9 mouse cellular contexts compared by ENCODE assay signal in genomic region chr16:32130190-32130826, GRCm38 (mm10). TPM values are rescaled to one million over a fixed set of nuclear protein-coding genes. Genes with fewer than 3 reads are reported as not detected.
DNase-seq lines count a peak whose midpoint lies in the region; ATAC-seq and TF ChIP-seq lines count a peak whose summit lies in the region.
"Had no signal": no experiment of that assay in that cellular context is flagged by ENCODE, and none has a peak within 500 bp of the region (broad histone marks: within the 10 kb centered on the region; RNA-seq: fewer than 3 reads in every experiment).

No protein-coding gene starts in this region.

- peak; percentile 90 for ATAC-seq in liver, embryonic 11.5 days (replicated peaks; ENCODE audit: low FRiP score)

- no peaks in the 10 kb centered on the region for H3K4me1 ChIP-seq in liver, embryonic 11.5 days (replicated peaks; ENCODE audit: control insufficient read depth, insufficient read depth, low read length)
- H3K4me1 ChIP-seq in small intestine, adult 2 months (ENCODE audit: control insufficient read depth, insufficient read depth, insufficient read length, low read length): peaks cover 2% of the 10 kb centered on the region; the same call in 1 of the 2 replicates
- H3K4me1 ChIP-seq: embryonic facial prominence, embryonic 12.5 days had no signal

- no peak for TF ChIP-seq POLR2A in small intestine, adult 2 months (IDR thresholded peaks at IDR 0.05; ENCODE audit: low read depth, low read length)

- intact Hi-C loops in heart, postnatal 14 days (cut with DNase I): no loop called here
- intact Hi-C loops in left cerebral cortex, postnatal 25 days (cut with DNase I): no loop called here

- WGBS in liver, embryonic 11.5 days: 31% methylated on average over 16 of the region's 16 CpGs
- whole genome bisulfite sequencing in small intestine, adult 2 months: 51% methylated on average over 16 of the region's 16 CpGs

- DNase-seq in CD4-positive helper T cell, adult 2 months (ENCODE audit: low read depth, low spot score): peak; percentile 89
- DNase-seq in T-cell, adult 2 months (ENCODE audit: low spot score): peak; percentile 87
- peak; percentile 29 to 33 for DNase-seq in heart, postnatal 14 days
- DNase-seq in liver, embryonic 11.5 days (ENCODE audit: low spot score): peak; percentile 63
- DNase-seq in layer of hippocampus, postnatal 25 days (ENCODE audit: extremely low spot score in 1 of 2, low spot score in 1 of 2): no peak
- no peak for DNase-seq in right cerebral cortex, postnatal 25 days
- DNase-seq in left cerebral cortex, postnatal 25 days (ENCODE audit: low spot score in 2 of 2): no peak

- no peaks in the 10 kb centered on the region for H3K9me3 ChIP-seq in liver, embryonic 11.5 days (ENCODE audit: control insufficient read depth, low read length)
- H3K9me3 ChIP-seq: embryonic facial prominence, embryonic 12.5 days had no signal

- H3K36me3 ChIP-seq in liver, embryonic 11.5 days (ENCODE audit: control insufficient read depth, insufficient read depth, low read length): no peaks in the 10 kb centered on the region
- H3K36me3 ChIP-seq in small intestine, adult 2 months (ENCODE audit: control insufficient read depth, insufficient read depth, low read length): no peaks in the 10 kb centered on the region
- H3K36me3 ChIP-seq: embryonic facial prominence, embryonic 12.5 days had no signal

- H3K9ac ChIP-seq in liver, embryonic 11.5 days (ENCODE audit: low read depth, low read length): peak overlapping the region; percentile 51
- H3K9ac ChIP-seq: embryonic facial prominence, embryonic 12.5 days had no signal

- H3K27me3 ChIP-seq in liver, embryonic 11.5 days (replicated peaks; ENCODE audit: control insufficient read depth, insufficient read depth, low read length): no peaks in the 10 kb centered on the region
- H3K27me3 ChIP-seq in small intestine, adult 2 months (ENCODE audit: control insufficient read depth, insufficient read depth, low read length): no peaks in the 10 kb centered on the region
- H3K27me3 ChIP-seq: embryonic facial prominence, embryonic 12.5 days had no signal

- H3K4me2 ChIP-seq in liver, embryonic 11.5 days: peak overlapping the region; percentile 62
- H3K4me2 ChIP-seq: embryonic facial prominence, embryonic 12.5 days had no signal

- H3K4me3 ChIP-seq in liver, embryonic 11.5 days (ENCODE audit: low read depth, low read length): peak overlapping the region; percentile 46
- H3K4me3 ChIP-seq in small intestine, adult 2 months (ENCODE audit: low read depth, low read length): peak overlapping the region; percentile 55
- H3K4me3 ChIP-seq: embryonic facial prominence, embryonic 12.5 days had no signal

- H3K27ac ChIP-seq in liver, embryonic 11.5 days (ENCODE audit: low read depth, low read length): no peak overlapping the region; the same call in 1 of the 2 replicates
- H3K27ac ChIP-seq in small intestine, adult 2 months (ENCODE audit: insufficient read depth, low read depth, low read length): peak overlapping the region; percentile 17
- H3K27ac ChIP-seq: embryonic facial prominence, embryonic 12.5 days had no signal

- no peak for TF ChIP-seq CTCF in small intestine, adult 2 months (IDR thresholded peaks at IDR 0.05; ENCODE audit: extremely low read depth, insufficient read length, insufficient replicate concordance, low read depth, low read length)

RNA-seq across cellular contexts. Expression of gene Cep19, which starts 30.7 kb away (rescaled TPM):
- 10 to 100 TPM in 1 of 2 experiments, 1 to 10 TPM in 1; 8.9 to 10.2 TPM for total RNA-seq in heart, postnatal 14 days (2021)
- 14.3 and 14.7 TPM in 2 replicates for polyA plus RNA-seq in liver, embryonic 11.5 days (2014; fragmentation: Nextera tagmentation; extraction: Ambion mirVana)
- polyA plus RNA-seq in small intestine, adult 2 months (2012; rRNA removed): 5.6 and 10.2 TPM in 2 replicates
- total RNA-seq in layer of hippocampus, postnatal 25 days (2021): 10 to 100 TPM; 62.9 to 65.4 TPM
- total RNA-seq in left cerebral cortex, postnatal 25 days (2021): 10 to 100 TPM; 74.3 to 74.5 TPM

RNA-seq across cellular contexts. Expression of gene Pigx, which starts 30.8 kb away (rescaled TPM):
- total RNA-seq in heart, postnatal 14 days (2021): 10 to 100 TPM; 18.8 to 24.5 TPM
- polyA plus RNA-seq in liver, embryonic 11.5 days (2014; fragmentation: Nextera tagmentation; extraction: Ambion mirVana): 57.1 and 63.0 TPM in 2 replicates
- 14.6 and 32.5 TPM in 2 replicates for polyA plus RNA-seq in small intestine, adult 2 months (2012; rRNA removed)
- 10 to 100 TPM; 21.9 to 29.5 TPM for total RNA-seq in layer of hippocampus, postnatal 25 days (2021)
- 10 to 100 TPM; 23.9 to 27.1 TPM for total RNA-seq in left cerebral cortex, postnatal 25 days (2021)

RNA-seq across cellular contexts. Expression of gene Nrros, which starts 35.1 kb away (rescaled TPM):
- total RNA-seq in heart, postnatal 14 days (2021): 1 to 10 TPM; 5.8 to 7.3 TPM
- 34.4 and 35.4 TPM in 2 replicates for polyA plus RNA-seq in liver, embryonic 11.5 days (2014; fragmentation: Nextera tagmentation; extraction: Ambion mirVana)
- 5.3 and 6.7 TPM in 2 replicates for polyA plus RNA-seq in small intestine, adult 2 months (2012; rRNA removed)
- 10 to 100 TPM in 1 of 2 experiments, 1 to 10 TPM in 1; 8.9 to 10.6 TPM for total RNA-seq in layer of hippocampus, postnatal 25 days (2021)
- 1 to 10 TPM; 7.9 to 8.9 TPM for total RNA-seq in left cerebral cortex, postnatal 25 days (2021)

RNA-seq across cellular contexts. Expression of gene Bex6, which starts 49.3 kb away (rescaled TPM):
- total RNA-seq in heart, postnatal 14 days (2021): not detected
- 0.62 and 1.2 TPM in 2 replicates for polyA plus RNA-seq in liver, embryonic 11.5 days (2014; fragmentation: Nextera tagmentation; extraction: Ambion mirVana)
- polyA plus RNA-seq in small intestine, adult 2 months (2012; rRNA removed): not detected in 2 replicates
- not detected for total RNA-seq in layer of hippocampus, postnatal 25 days (2021)
- not detected for total RNA-seq in left cerebral cortex, postnatal 25 days (2021)

RNA-seq across cellular contexts. Expression of gene Pak2, which starts 51.2 kb away (rescaled TPM):
- total RNA-seq in heart, postnatal 14 days (2021): 10 to 100 TPM; 31.9 to 32.9 TPM
- polyA plus RNA-seq in liver, embryonic 11.5 days (2014; fragmentation: Nextera tagmentation; extraction: Ambion mirVana): 30.0 and 32.9 TPM in 2 replicates
- polyA plus RNA-seq in small intestine, adult 2 months (2012; rRNA removed): 7.4 and 16.1 TPM in 2 replicates
- 10 to 100 TPM; 29.9 to 30.6 TPM for total RNA-seq in layer of hippocampus, postnatal 25 days (2021)
- total RNA-seq in left cerebral cortex, postnatal 25 days (2021): 10 to 100 TPM; 25.6 to 26.0 TPM

Comparison
In these comparisons a context has a peak if more than half of its experiments do, and no peak if none do; other contexts are left out.
1. DNase-seq: peak in CD4-positive helper T cell, adult 2 months (single experiment), T-cell, adult 2 months (single experiment), heart, postnatal 14 days (2 of 2) and liver, embryonic 11.5 days (single experiment); none in layer of hippocampus, postnatal 25 days (0 of 2), right cerebral cortex, postnatal 25 days (single experiment) and left cerebral cortex, postnatal 25 days (0 of 2).
2. RNA of gene Cep19, which starts 30.7 kb away (total RNA-seq): 74.3 to 74.5 TPM in left cerebral cortex, postnatal 25 days and 62.9 to 65.4 TPM in layer of hippocampus, postnatal 25 days; 8.9 to 10.2 TPM in heart, postnatal 14 days; every median in the first group is over 4 times any median in the second.